Mouse (Mus musculus): Measurements from ENCODE around the gene Foxp1. TPM values are rescaled to one million over a fixed set of nuclear protein-coding genes. Genes with fewer than 3 reads are reported as not detected.
A peak's percentile ranks its signal among the peaks of the same experiment; 100 is the strongest.

The Foxp1 gene
- total and polyA plus RNA-seq, 3 experiments = 16.1 to 42.0 TPM; not detected in 1

GRCm38 (mm10) chr6:99105979-99106378 is 416.5 kb downstream of the Foxp1 start:
- Histone ChIP-seq H3K36me3 (ENCODE audit: control insufficient read depth in 1 of 2, insufficient read depth in 2 of 2, low read length in 2 of 2) (peaks cover 0 to 27% of the 10 kb centered on the region in 2 experiments; a peak in 2 of 4 replicates), H3K4me1 (ENCODE audit: control insufficient read depth in 1 of 2, insufficient read depth in 2 of 2, low read length in 2 of 2) (peaks cover 8 to 27% of the 10 kb centered on the region in 2 experiments), H3K27ac (ENCODE audit: control insufficient read depth, low read depth, low read length) (peak overlapping the region; percentile 57), H3K79me2 (ENCODE audit: control insufficient read depth, insufficient read depth, low read length, poor library complexity) (no peaks in the 10 kb centered on the region), H3K9me3 (replicated peaks; ENCODE audit: insufficient read depth, low read length) (no peaks in the 10 kb centered on the region), H3K4me3 (ENCODE audit: control insufficient read depth in 1 of 2, insufficient read depth in 1 of 2, low read depth in 2 of 2, low read length in 2 of 2) (no peak overlapping the region), H3K9ac (ENCODE audit: control insufficient read depth, low read depth, low read length, poor library complexity, severe bottlenecking) (no peak overlapping the region), H3K27me3 (ENCODE audit: control insufficient read depth in 1 of 2, insufficient read depth in 2 of 2, low read length in 2 of 2) (no peaks in the 10 kb centered on the region)
- peak; percentile 69 for DNase-seq (ENCODE audit: low read depth, low spot score)
- TF ChIP-seq MYB (IDR thresholded peaks at IDR 0.05; ENCODE audit: low read depth, low read length) (no peak), TCF12 (IDR thresholded peaks at IDR 0.05; ENCODE audit: low read depth, low read length) (peak; percentile 75), MAX (IDR thresholded peaks at IDR 0.05; ENCODE audit: low read length) (peak; percentile 72; the same call in 1 of the 2 replicates), TAL1 (IDR thresholded peaks at IDR 0.05; ENCODE audit: low read length) (peak; percentile 60), GATA1 (IDR thresholded peaks at IDR 0.05; ENCODE audit: low read depth, low read length) (peak; percentile 82), MYC (IDR thresholded peaks at IDR 0.05; ENCODE audit: low read depth, low read length) (peak; percentile 79; the same call in 1 of the 2 replicates), ETS1 (IDR thresholded peaks at IDR 0.05; ENCODE audit: low read depth, low read length) (peak; percentile 70; the same call in 1 of the 2 replicates), MXI1 (IDR thresholded peaks at IDR 0.05; ENCODE audit: low read depth, low read length) (peak; percentile 48; the same call in 1 of the 2 replicates), EP300 (IDR thresholded peaks at IDR 0.05; ENCODE audit: low read depth in 1 of 2, low read length in 2 of 2) (peak; percentile 74 to 77), TBP (IDR thresholded peaks at IDR 0.05; ENCODE audit: low read depth, low read length) (0 out of 2 replicates have a peak, but pooled peaks have one; percentile 56), BHLHE40 (IDR thresholded peaks at IDR 0.05; ENCODE audit: borderline replicate concordance, low read depth, low read length) (no peak), POLR2AphosphoS2 (IDR thresholded peaks at IDR 0.05; ENCODE audit: low read length) (no peak)

- no peak overlapping the region for H3K4me3 ChIP-seq (ENCODE audit: control insufficient read depth in 1 of 2, insufficient read depth in 1 of 2, low read depth in 2 of 2, low read length in 2 of 2)
- H3K9ac ChIP-seq (ENCODE audit: control insufficient read depth, low read depth, low read length, poor library complexity, severe bottlenecking) = no peak overlapping the region
- no peak for DNase-seq (ENCODE audit: low read depth, low spot score)
- H3K79me2 ChIP-seq (ENCODE audit: control insufficient read depth, insufficient read depth, low read length, poor library complexity) = no peaks in the 10 kb centered on the region
- H3K27me3 ChIP-seq (ENCODE audit: control insufficient read depth in 1 of 2, insufficient read depth in 2 of 2, low read length in 2 of 2) = no peaks in the 10 kb centered on the region
- TF ChIP-seq EP300 (IDR thresholded peaks at IDR 0.05; ENCODE audit: low read depth in 1 of 2, low read length in 2 of 2) (no peak), TAL1 (IDR thresholded peaks at IDR 0.05; ENCODE audit: low read length) (no peak), GABPA (IDR thresholded peaks at IDR 0.05; ENCODE audit: low read depth, low read length) (no peak)
- H3K9me3 ChIP-seq (replicated peaks; ENCODE audit: insufficient read depth, low read length) = no peaks in the 10 kb centered on the region
- H3K4me1 ChIP-seq (ENCODE audit: control insufficient read depth in 1 of 2, insufficient read depth in 2 of 2, low read length in 2 of 2) = peaks cover 8 to 27% of the 10 kb centered on the region in 2 experiments
- no peak overlapping the region for H3K27ac ChIP-seq (ENCODE audit: control insufficient read depth, low read depth, low read length)
- H3K36me3 ChIP-seq (ENCODE audit: control insufficient read depth in 1 of 2, insufficient read depth in 2 of 2, low read length in 2 of 2) = peaks cover 0 to 27% of the 10 kb centered on the region in 2 experiments; a peak in 2 of 4 replicates
These were observed 418.1 kb downstream of the Foxp1 start for GRCm38 (mm10) chr6:99104446-99104845.

- no peak overlapping the region for H3K27ac ChIP-seq (ENCODE audit: control insufficient read depth, low read depth, low read length)
- no peaks in the 10 kb centered on the region for H3K9me3 ChIP-seq (replicated peaks; ENCODE audit: insufficient read depth, low read length)
- H3K4me1 ChIP-seq (ENCODE audit: control insufficient read depth in 1 of 2, insufficient read depth in 2 of 2, low read length in 2 of 2) = peaks cover 8 to 27% of the 10 kb centered on the region in 2 experiments
- no peaks in the 10 kb centered on the region for H3K79me2 ChIP-seq (ENCODE audit: control insufficient read depth, insufficient read depth, low read length, poor library complexity)
- peaks cover 0 to 27% of the 10 kb centered on the region in 2 experiments; a peak in 2 of 4 replicates for H3K36me3 ChIP-seq (ENCODE audit: control insufficient read depth in 1 of 2, insufficient read depth in 2 of 2, low read length in 2 of 2)
- no peaks in the 10 kb centered on the region for H3K27me3 ChIP-seq (ENCODE audit: control insufficient read depth in 1 of 2, insufficient read depth in 2 of 2, low read length in 2 of 2)
- H3K4me3 ChIP-seq (ENCODE audit: control insufficient read depth in 1 of 2, insufficient read depth in 1 of 2, low read depth in 2 of 2, low read length in 2 of 2) = no peak overlapping the region
- TF ChIP-seq NELFE (IDR thresholded peaks at IDR 0.05; ENCODE audit: low read depth, low read length) = no peak
- no peak for TF ChIP-seq MYB (IDR thresholded peaks at IDR 0.05; ENCODE audit: low read depth, low read length)
- no peak for TF ChIP-seq ETS1 (IDR thresholded peaks at IDR 0.05; ENCODE audit: low read depth, low read length)
- TF ChIP-seq EP300 (IDR thresholded peaks at IDR 0.05; ENCODE audit: low read depth in 1 of 2, low read length in 2 of 2) = no peak
- TF ChIP-seq MXI1 (IDR thresholded peaks at IDR 0.05; ENCODE audit: low read depth, low read length) = no peak
- DNase-seq (ENCODE audit: low read depth, low spot score) = no peak
- H3K9ac ChIP-seq (ENCODE audit: control insufficient read depth, low read depth, low read length, poor library complexity, severe bottlenecking) = no peak overlapping the region
These were observed 418.6 kb downstream of the Foxp1 start for GRCm38 (mm10) chr6:99103911-99104310.

Data from MEL (cell line).